Mouse (Mus musculus) limb, embryonic 10.5 days (tissue): ENCODE data around the gene Nynrin. TPM values are rescaled to one million over a fixed set of nuclear protein-coding genes. Genes with fewer than 3 reads are reported as not detected.

Source experiments
- DNase-seq: peaks from one replicate; pipeline ENCODE4 v3.0.0-alpha.2; 2017; ENCODE audit warnings: low spot score
- H3K27ac ChIP-seq: fragments of 300-500 bp; sonication (generic); 2 replicates; pipeline ENCODE4 v1.5.1; 2016; ENCODE audit warnings: mild to moderate bottlenecking
- H3K27me3 ChIP-seq: fragments of 300-500 bp; sonication (generic); 2 replicates; pipeline ENCODE4 v1.6.1; 2016; ENCODE audit warnings: low read depth, mild to moderate bottlenecking; ENCODE audit not compliant: poor library complexity, severe bottlenecking
- H3K36me3 ChIP-seq: fragments of 300-500 bp; sonication (generic); 2 replicates; pipeline ENCODE4 v1.6.1; 2016; ENCODE audit warnings: mild to moderate bottlenecking, moderate library complexity
- H3K4me1 ChIP-seq: fragments of 300-500 bp; sonication (generic); 2 replicates; pipeline ENCODE4 v1.6.1; 2016
- H3K4me3 ChIP-seq: fragments of 300-500 bp; sonication (generic); 2 replicates; pipeline ENCODE4 v1.5.1; 2016; ENCODE audit warnings: mild to moderate bottlenecking, moderate library complexity
- H3K9me3 ChIP-seq: fragments of 300-500 bp; sonication (generic); replicated peaks from 2 replicates; pipeline ENCODE4 v1.6.1; 2016; ENCODE audit warnings: mild to moderate bottlenecking
- WGBS: fragments of 180-500 bp; shearing (Covaris S2); methylation state at CpG from one replicate; pipeline ENCODE4 v1.1.7; 2016; 5-methylcytosine and 5-hydroxymethylcytosine counted together
- polyA plus RNA-seq: library from polyadenylated mRNA; unstranded; fragments of >200 nt; fragmentation: Nextera tagmentation; extraction: Ambion mirVana; gene quantifications from 2 replicates; pipeline ENCODE4 v1.2.1, GENCODE M21; 2016

The Nynrin gene
- 31.1 and 44.4 TPM in 2 replicates for polyA plus RNA-seq

DNA sequence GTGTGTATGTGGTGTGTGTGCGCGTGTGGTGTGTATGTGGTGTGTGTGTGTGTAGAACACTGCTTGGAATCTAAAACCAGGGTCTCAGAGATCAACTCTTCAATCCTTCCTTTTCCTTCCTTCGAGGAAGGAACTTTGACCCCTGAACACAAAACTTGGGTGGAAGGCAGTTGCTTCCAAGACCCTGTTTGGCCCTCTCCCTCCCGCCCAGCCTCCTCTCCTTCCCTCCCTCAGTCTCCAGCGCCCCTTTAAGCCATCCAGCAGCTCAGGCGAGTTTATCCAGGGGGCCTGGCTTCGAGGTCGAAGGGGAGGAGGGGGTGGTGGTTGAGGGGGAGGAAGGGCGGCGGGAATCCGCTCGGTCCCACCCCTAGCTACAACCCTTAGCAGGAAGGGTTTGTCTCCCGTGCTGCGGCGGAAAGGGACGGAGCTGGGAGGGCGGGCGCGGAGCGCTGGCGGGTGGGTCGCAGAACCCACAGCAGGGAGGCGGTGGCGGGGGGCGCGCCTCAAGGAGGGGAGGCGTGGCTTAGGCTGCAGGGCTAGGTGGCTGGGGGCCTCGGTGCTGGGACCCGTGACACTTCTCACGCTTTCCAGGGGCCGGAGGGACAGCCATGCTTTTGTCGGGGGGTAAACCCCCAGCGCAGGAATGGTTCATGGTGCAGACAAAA, at the start of gene Nynrin:
Gene Nynrin, plus strand, starts transcription at position 390 of the 665 bp plus-strand sequence.
- peak; percentile 91 for DNase-seq
- Histone ChIP-seq H3K27ac (peak within 1 kb of the TSS; percentile 94), H3K9me3 (no peaks in the 10 kb centered on the region), H3K4me1 (peaks cover 60% of the 10 kb centered on the region), H3K4me3 (peak within 1 kb of the TSS; percentile 78), H3K36me3 (peaks cover 20% of the 10 kb centered on the region), H3K27me3 (no peaks in the 10 kb centered on the region)
- WGBS: under 1% methylated on average over 33 of the region's 33 CpGs

DNA sequence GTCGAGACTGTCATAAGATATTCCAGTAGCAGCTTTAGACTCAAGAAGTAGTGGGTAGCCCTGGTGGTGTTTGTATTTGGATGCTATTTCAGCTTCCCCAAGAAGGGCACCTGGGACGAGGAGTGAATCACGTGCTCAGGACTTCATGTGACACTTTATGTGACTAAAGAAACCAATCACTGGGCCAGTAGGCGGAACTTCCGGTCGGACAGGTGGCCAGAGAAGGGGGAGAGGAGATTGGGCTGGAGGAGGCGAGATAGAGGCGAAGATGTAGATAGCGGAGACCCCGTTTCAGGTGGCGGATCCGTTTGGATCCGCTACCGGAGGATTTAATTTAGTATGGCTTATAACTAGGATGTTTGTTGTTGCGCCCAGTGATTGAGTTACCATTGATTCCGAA, 38.9 kb upstream of the Nynrin start:
- Histone ChIP-seq H3K9me3 (no peaks in the 10 kb centered on the region), H3K4me3 (peak overlapping the region; percentile 60), H3K4me1 (peaks cover 7% of the 10 kb centered on the region; the same call in 1 of the 2 replicates), H3K27ac (peak overlapping the region; percentile 61), H3K27me3 (no peaks in the 10 kb centered on the region), H3K36me3 (no peaks in the 10 kb centered on the region)
- 20% methylated on average over 16 of the region's 16 CpGs for WGBS
- peak; percentile 84 for DNase-seq

DNA sequence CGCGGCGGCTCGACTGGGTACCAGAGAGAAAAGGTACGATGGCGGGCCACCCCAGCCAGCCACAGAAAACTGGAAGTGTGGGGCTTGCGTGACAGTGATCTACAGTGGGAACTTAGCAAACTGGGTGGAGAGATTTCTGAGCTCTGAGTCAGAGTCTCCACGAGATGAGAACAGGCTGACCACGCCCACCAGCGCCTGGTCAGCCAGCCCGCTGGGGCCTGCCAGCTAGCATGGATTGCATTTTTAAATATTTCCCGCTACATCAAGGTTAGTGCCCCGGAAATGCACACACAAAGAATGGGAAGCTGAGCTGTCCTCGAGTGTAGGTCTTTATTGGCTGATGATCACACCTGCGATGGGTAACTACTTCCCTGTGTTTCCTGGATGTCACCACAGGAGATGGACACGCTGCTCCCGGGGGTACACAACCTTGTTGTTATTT, 38.5 kb upstream of the Nynrin start:
- DNase-seq: no peak
- Histone ChIP-seq H3K27me3 (no peaks in the 10 kb centered on the region), H3K9me3 (no peaks in the 10 kb centered on the region), H3K4me3 (peak overlapping the region; percentile 60), H3K4me1 (peaks cover 7% of the 10 kb centered on the region; the same call in 1 of the 2 replicates), H3K36me3 (no peaks in the 10 kb centered on the region), H3K27ac (peak overlapping the region; percentile 61)
- 24% methylated on average over 17 of the region's 17 CpGs for WGBS

DNA sequence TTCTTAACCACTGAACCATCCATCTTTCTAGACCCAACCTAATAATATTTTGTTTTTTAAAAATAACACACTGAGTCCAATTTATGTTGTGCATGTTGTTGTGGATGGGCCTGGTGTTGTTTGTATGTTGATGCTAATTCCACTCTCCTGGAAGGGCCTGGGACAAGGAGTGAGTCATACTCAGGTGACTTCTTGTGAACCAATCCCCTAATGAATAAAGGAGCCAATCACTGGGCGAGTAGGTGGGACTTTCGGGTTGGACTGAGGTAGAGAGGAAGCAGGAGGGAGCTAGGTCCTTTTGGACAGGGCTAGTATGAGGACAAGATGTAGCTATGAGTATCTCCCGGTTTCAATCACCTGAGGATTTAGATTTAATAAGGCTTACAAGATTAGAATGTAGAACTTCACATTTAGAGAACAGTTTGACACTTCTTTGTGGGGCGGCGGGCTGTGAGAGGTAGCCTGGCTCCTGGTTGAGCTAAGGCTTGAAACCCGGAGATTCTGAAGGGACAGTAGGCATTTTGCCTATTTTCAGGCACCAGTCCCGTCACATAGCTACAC, 33.9 kb upstream of the Nynrin start:
- Histone ChIP-seq H3K4me3 (no peak overlapping the region), H3K9me3 (no peaks in the 10 kb centered on the region), H3K4me1 (peaks cover 31% of the 10 kb centered on the region), H3K27ac (no peak overlapping the region), H3K36me3 (no peaks in the 10 kb centered on the region), H3K27me3 (no peaks in the 10 kb centered on the region)
- 85% methylated on average over 7 of the region's 7 CpGs for WGBS
- DNase-seq: no peak

DNA sequence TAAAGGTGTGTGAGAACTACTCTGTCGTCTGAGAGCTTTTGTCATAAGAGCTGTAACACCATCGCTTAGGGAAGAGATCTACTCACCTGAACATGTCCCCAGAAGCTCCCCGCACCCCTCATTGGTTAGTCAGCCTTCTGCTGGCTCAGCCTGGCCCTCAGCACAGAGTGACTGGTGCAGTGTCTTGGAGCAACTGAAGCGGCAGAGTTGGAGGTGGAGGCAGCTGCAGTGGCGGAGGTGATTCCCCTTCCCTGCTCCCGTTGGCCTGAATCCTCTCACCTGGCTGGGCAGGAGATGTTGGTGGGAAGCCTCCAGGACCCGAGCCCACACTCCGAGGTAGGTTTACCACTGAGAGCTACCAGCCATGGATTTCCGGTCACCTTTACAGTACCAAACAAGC, 33.2 kb upstream of the Nynrin start:
- 89% methylated on average over 9 of the region's 9 CpGs for WGBS
- no peak overlapping the region for H3K4me3 ChIP-seq

GRCm38 (mm10) chr14:55822435-55822990, 31.3 kb upstream of the Nynrin start:
- H3K27ac ChIP-seq: peak overlapping the region; percentile 98
- peaks cover 42% of the 10 kb centered on the region for H3K4me1 ChIP-seq
- H3K27me3 ChIP-seq: no peaks in the 10 kb centered on the region
- H3K4me3 ChIP-seq: peak overlapping the region; percentile 83
- H3K9me3 ChIP-seq: no peaks in the 10 kb centered on the region
- H3K36me3 ChIP-seq: peaks cover 15% of the 10 kb centered on the region
- 7% methylated on average over 13 of the region's 13 CpGs for WGBS
- peak; percentile 91 for DNase-seq

More for the DNA sequence above, 33.2 kb upstream of the Nynrin start:
- Histone ChIP-seq H3K36me3 (no peaks in the 10 kb centered on the region), H3K9me3 (no peaks in the 10 kb centered on the region), H3K27me3 (no peaks in the 10 kb centered on the region), H3K27ac (no peak overlapping the region), H3K4me1 (peaks cover 26% of the 10 kb centered on the region)
- no peak for DNase-seq

DNA sequence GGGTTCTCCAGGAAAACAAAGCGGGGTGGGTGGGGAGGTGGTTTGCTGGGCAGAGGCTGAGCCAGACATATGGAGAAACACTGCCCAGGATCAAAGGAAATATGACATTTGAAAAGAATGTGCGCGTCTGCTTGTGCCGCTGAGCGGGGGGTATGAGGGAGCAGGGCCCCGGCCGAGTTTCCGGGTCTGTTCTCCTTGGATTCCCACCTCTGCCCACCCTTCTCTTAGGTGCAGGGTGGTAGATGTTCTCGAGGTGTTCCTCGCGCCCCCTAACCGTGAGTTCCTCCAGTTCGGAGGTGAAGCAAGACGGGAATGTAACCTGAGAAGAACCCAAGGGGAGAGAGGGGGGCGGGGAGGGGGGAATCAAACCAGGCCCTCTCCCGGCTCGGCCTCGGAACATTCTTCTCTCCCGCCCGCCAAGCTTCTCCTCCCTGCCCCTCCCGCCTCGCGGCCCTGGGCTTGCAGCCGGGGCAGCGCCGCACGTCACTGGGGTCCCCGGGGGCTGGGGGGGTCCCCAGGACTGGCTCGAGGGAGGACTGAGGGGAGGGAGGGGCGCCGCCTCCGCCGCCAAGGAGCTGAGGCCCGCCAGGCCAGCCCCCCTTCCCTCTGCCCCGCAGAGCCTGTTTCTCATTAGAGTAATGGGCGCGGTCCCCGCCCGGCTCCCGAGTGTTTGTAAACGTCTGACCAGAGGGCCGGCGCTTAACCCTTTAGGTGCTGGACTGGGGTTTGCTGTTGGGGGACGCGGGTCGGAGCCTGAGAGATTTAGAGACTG, 30.6 kb upstream of the Nynrin start, which contains the start of gene Nfatc4:
Gene Nfatc4, plus strand, starts transcription at position 154 of the 772 bp plus-strand sequence.
- H3K36me3 ChIP-seq: peaks cover 22% of the 10 kb centered on the region
- H3K4me3 ChIP-seq: peak within 1 kb of the TSS; percentile 83
- H3K4me1 ChIP-seq: peaks cover 48% of the 10 kb centered on the region
- H3K27me3 ChIP-seq: no peaks in the 10 kb centered on the region
- under 1% methylated on average over 45 of the region's 46 CpGs for WGBS
- no peaks in the 10 kb centered on the region for H3K9me3 ChIP-seq
- DNase-seq: peak; percentile 99
- peak within 1 kb of the TSS; percentile 98 for H3K27ac ChIP-seq

- DNase-seq: no peak
- Histone ChIP-seq H3K4me1 (peaks cover 57% of the 10 kb centered on the region), H3K27me3 (no peaks in the 10 kb centered on the region), H3K27ac (peak overlapping the region; percentile 98), H3K36me3 (peaks cover 31% of the 10 kb centered on the region), H3K9me3 (no peaks in the 10 kb centered on the region), H3K4me3 (peak overlapping the region; percentile 83)
- under 1% methylated on average over 10 of the region's 10 CpGs for WGBS
Measured at GRCm38 (mm10) chr14:55824001-55824480, 29.8 kb upstream of the Nynrin start.

DNA sequence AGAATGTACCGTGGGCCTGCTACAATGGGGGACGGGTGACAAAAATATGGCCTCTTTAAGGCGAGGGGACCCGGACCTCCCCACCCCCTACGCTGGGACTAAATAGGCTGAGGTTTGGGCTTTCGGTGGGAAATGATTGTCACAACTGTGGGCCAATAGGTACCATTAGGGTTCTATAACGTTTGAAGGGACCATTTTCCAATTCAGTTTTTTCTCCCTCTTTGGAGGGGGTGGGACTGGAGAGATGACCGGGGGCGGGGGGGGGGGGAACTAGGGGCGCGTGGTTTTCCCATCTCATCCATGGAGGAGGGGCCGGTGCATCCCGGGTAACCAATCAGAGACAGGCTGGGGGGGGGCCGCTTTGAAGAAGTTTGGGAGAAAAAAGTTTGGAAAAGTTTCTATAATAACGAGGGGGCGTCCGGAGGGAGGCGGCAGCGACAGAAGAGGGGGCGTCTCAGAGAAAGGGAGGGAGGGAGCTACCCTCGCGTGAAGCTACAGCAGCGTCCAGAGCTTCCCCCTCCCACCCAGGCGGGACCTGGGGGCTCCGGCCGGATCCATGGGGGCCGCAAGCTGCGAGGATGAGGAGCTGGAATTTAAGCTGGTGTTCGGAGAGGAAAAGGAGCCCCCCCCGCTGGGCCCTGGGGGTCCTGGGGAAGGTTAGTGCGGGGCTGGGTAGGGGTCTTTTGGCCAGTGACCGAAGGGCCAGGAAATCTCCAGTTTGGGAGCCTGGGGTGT, 29.2 kb upstream of the Nynrin start:
- H3K9me3 ChIP-seq: no peaks in the 10 kb centered on the region
- DNase-seq: peak; percentile 86
- peak overlapping the region; percentile 98 for H3K27ac ChIP-seq
- no peaks in the 10 kb centered on the region for H3K27me3 ChIP-seq
- H3K4me3 ChIP-seq: peak overlapping the region; percentile 83
- H3K36me3 ChIP-seq: peaks cover 37% of the 10 kb centered on the region
- under 1% methylated on average over 32 of the region's 32 CpGs for WGBS
- peaks cover 63% of the 10 kb centered on the region for H3K4me1 ChIP-seq

DNA sequence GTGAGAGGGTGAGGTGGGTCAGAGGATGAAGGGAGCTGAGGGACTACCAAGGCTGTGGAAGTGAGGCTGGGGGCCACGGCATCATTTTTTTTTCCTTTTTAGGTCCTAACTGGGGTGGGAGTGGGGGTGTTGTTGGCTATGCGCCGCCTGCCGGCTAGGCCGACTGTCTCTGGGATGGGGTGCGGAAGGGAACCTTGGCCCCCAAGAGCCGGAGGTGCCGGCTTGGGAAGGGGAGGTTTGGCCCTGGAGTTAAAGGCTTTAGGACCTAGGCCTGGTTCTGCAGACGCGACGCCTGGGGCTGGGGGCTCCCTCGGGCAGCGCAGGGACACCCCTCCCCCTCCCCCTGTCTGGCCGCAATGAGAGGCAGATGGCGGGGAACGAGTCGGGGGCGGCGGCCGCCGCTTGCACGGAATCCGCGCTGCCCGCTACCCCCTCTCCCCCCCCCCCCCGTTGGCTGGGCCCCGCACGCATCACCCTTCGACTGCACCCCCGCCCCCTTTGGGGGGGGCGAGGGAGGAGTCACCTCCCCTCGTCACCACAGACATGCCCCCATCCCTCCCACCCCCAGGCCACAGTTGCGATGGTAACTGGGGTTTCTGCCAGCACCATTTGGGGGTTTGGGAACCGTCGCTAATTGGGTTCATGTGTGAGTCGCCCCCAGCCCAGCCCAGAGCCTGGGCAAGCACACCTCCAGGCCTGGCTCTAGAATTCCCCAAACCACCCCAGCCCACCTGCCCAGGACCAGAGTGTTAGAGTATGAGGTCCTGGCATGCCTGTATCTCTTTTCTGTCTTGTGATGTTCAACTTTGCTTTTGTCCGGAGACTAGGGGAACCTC, 28.4 kb upstream of the Nynrin start:
- peaks cover 45% of the 10 kb centered on the region for H3K36me3 ChIP-seq
- DNase-seq: peak; percentile 86
- under 1% methylated on average over 20 of the region's 37 CpGs for WGBS
- peak overlapping the region; percentile 83 for H3K4me3 ChIP-seq
- H3K27me3 ChIP-seq: no peaks in the 10 kb centered on the region
- no peaks in the 10 kb centered on the region for H3K9me3 ChIP-seq
- peak overlapping the region; percentile 98 for H3K27ac ChIP-seq
- H3K4me1 ChIP-seq: peaks cover 66% of the 10 kb centered on the region

- H3K27ac ChIP-seq: peak overlapping the region; percentile 98
- peaks cover 52% of the 10 kb centered on the region for H3K36me3 ChIP-seq
- H3K9me3 ChIP-seq: no peaks in the 10 kb centered on the region
- peak overlapping the region; percentile 83 for H3K4me3 ChIP-seq
- WGBS: 2% methylated on average over 15 of the region's 15 CpGs
- DNase-seq: peak; percentile 51
- H3K4me1 ChIP-seq: peaks cover 67% of the 10 kb centered on the region
- H3K27me3 ChIP-seq: no peaks in the 10 kb centered on the region
Measured at GRCm38 (mm10) chr14:55826142-55826541, 27.7 kb upstream of the Nynrin start.
